Comparison of ENCODE assay signal across 25 mouse cellular contexts in the genomic region with DNA sequence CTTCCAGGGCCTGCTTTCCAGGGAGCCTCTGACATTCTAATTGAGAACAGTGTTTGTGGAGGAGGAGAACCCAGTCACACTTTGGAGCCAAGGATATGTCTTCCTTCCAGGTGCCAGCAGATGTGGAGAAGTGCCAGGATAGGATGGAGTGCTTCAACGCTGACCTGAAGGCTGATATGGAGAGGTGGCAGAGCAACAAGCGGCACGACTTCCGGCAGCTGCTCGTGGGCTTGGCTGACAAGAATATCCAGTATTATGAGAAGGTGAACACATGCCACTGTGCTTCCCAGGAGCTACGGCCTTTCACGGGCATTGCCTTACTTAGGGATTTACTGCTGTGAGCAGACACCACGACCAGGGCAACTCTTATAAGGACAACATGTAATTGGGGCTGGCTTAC. TPM values are rescaled to one million over a fixed set of nuclear protein-coding genes. Genes with fewer than 3 reads are reported as not detected.
"Had no signal": no experiment of that assay in that cellular context is flagged by ENCODE, and none has a peak within 500 bp of the region (broad histone marks: within the 10 kb centered on the region; RNA-seq: fewer than 3 reads in every experiment).

No protein-coding gene starts in this region.

- H3K9me3 ChIP-seq: limb, embryonic 10.5 days; limb, embryonic 13.5 days; liver, embryonic 12.5 days; liver, embryonic 15.5 days; lung, embryonic 15.5 days; midbrain, embryonic 12.5 days; midbrain, embryonic 15.5 days; neural tube, embryonic 12.5 days; neural tube, embryonic 15.5 days had no signal

- DNase-seq: kidney, postnatal 25 days; layer of hippocampus, adult 9-11 months; liver; lung, adult 18-20 months; lung, postnatal 10 days; lung, postnatal 36 days; right cerebral cortex, adult 18-20 months; right cerebral cortex, postnatal 14 days; right cerebral cortex, postnatal 4 days; thymus, postnatal 36 days had no signal

- H3K4me1 ChIP-seq: limb, embryonic 10.5 days; limb, embryonic 13.5 days; liver, embryonic 15.5 days; lung, embryonic 15.5 days; midbrain, embryonic 12.5 days; midbrain, embryonic 15.5 days; neural tube, embryonic 12.5 days; neural tube, embryonic 15.5 days had no signal

- H3K4me3 ChIP-seq: layer of hippocampus, adult 2 months; limb, embryonic 10.5 days; limb, embryonic 13.5 days; liver, embryonic 12.5 days; liver, embryonic 15.5 days; lung, embryonic 15.5 days; midbrain, embryonic 12.5 days; midbrain, embryonic 15.5 days; neural tube, embryonic 12.5 days; neural tube, embryonic 15.5 days had no signal

- H3K4me2 ChIP-seq: limb, embryonic 13.5 days; liver, embryonic 12.5 days; liver, embryonic 15.5 days; lung, embryonic 15.5 days; midbrain, embryonic 12.5 days; midbrain, embryonic 15.5 days; neural tube, embryonic 12.5 days; neural tube, embryonic 15.5 days had no signal

- H3K9ac ChIP-seq: limb, embryonic 13.5 days; liver, embryonic 12.5 days; liver, embryonic 15.5 days; lung, embryonic 15.5 days; midbrain, embryonic 12.5 days; midbrain, embryonic 15.5 days; neural tube, embryonic 12.5 days; neural tube, embryonic 15.5 days had no signal

- ATAC-seq: midbrain, embryonic 15.5 days had no signal

- H3K27ac ChIP-seq: kidney, postnatal 0 days; layer of hippocampus, adult 2 months; limb, embryonic 10.5 days; limb, embryonic 13.5 days; liver, embryonic 12.5 days; liver, embryonic 15.5 days; lung, embryonic 15.5 days; midbrain, embryonic 12.5 days; midbrain, embryonic 15.5 days; neural tube, embryonic 12.5 days; neural tube, embryonic 15.5 days had no signal

- H3K27me3 ChIP-seq: limb, embryonic 13.5 days; liver, embryonic 12.5 days; liver, embryonic 15.5 days; lung, embryonic 15.5 days; midbrain, embryonic 12.5 days; midbrain, embryonic 15.5 days; neural tube, embryonic 12.5 days; neural tube, embryonic 15.5 days had no signal

RNA-seq across cellular contexts. Expression of a gene that starts 20.4 kb away (rescaled TPM):
- total RNA-seq: layer of hippocampus, adult 2 months; layer of hippocampus, postnatal 25 days; left cerebral cortex, adult 18-20 months; left cerebral cortex, postnatal 25 days had no signal
- polyA plus RNA-seq: large intestine, adult 2 months; limb, embryonic 10.5 days; liver, embryonic 12.5 days; liver, embryonic 15.5 days; midbrain, embryonic 12.5 days; neural tube, embryonic 12.5 days had no signal
